Mouse (Mus musculus) neural tube, embryonic 12.5 days (tissue): ENCODE measurements around the gene Zbtb41. TPM values are rescaled to one million over a fixed set of nuclear protein-coding genes. Genes with fewer than 3 reads are reported as not detected.
"Not testable (repeated sequence)": the region's sequence is repeated elsewhere in the genome, so short reads cannot be mapped to it uniquely, and the experiment has no call there.

Source experiments
- ATAC-seq: fragments of 200-750 bp; cut with Nextera tagmentation; 2 replicates; pipeline ENCODE4 v1.8.0; 2017; ENCODE audit warnings: low read depth, mild to moderate bottlenecking, moderate TSS enrichment, moderate library complexity; ENCODE audit not compliant: low FRiP score
- H3K27ac ChIP-seq: fragments of 300-500 bp; sonication (generic); 2 replicates; pipeline ENCODE4 v1.5.1; 2016
- H3K27me3 ChIP-seq: fragments of 300-500 bp; sonication (generic); replicated peaks from 2 replicates; pipeline ENCODE4 v1.6.1; 2016; ENCODE audit warnings: mild to moderate bottlenecking
- H3K36me3 ChIP-seq: fragments of 300-500 bp; sonication (generic); 2 replicates; pipeline ENCODE4 v1.6.1; 2016; ENCODE audit warnings: mild to moderate bottlenecking
- H3K4me1 ChIP-seq: fragments of 300-500 bp; sonication (generic); 2 replicates; pipeline ENCODE4 v1.6.1; 2016
- H3K4me2 ChIP-seq: fragments of 300-500 bp; sonication (generic); replicated peaks from 2 replicates; pipeline ENCODE4 v1.6.1; 2016; ENCODE audit warnings: mild to moderate bottlenecking
- H3K4me3 ChIP-seq: fragments of 300-500 bp; sonication (generic); 2 replicates; pipeline ENCODE4 v1.5.1; 2016
- H3K9ac ChIP-seq: fragments of 300-500 bp; sonication (generic); 2 replicates; pipeline ENCODE4 v1.6.1; 2016; ENCODE audit warnings: mild to moderate bottlenecking
- H3K9me3 ChIP-seq: fragments of 300-500 bp; sonication (generic); 2 replicates; pipeline ENCODE4 v1.6.1; 2016; ENCODE audit warnings: mild to moderate bottlenecking
- WGBS: fragments of 180-500 bp; shearing (Covaris S2); methylation state at CpG from one replicate; pipeline ENCODE4 v1.1.7; 2016; 5-methylcytosine and 5-hydroxymethylcytosine counted together
- polyA plus RNA-seq: library from polyadenylated mRNA; unstranded; fragments of >200 nt; fragmentation: Nextera tagmentation; extraction: Ambion mirVana; gene quantifications from 2 replicates; pipeline ENCODE4 v1.2.1, GENCODE M21; 2016

Zbtb41 gene
- polyA plus RNA-seq, 1 experiment from 2014 or later: 15.0 TPM

GRCm38 (mm10) chr1:139421521-139421874, 590 bp upstream of the Zbtb41 start:
- peak; percentile 30; the same call in 1 of the 2 replicates for ATAC-seq
- H3K4me1 ChIP-seq: peaks cover 27% of the 10 kb centered on the region
- peak overlapping the region; percentile 61 for H3K4me2 ChIP-seq
- H3K9ac ChIP-seq: peak overlapping the region; percentile 92; the same call in 1 of the 2 replicates
- H3K27me3 ChIP-seq: no peaks in the 10 kb centered on the region
- 0 out of 2 replicates have a peak, but pooled peaks cover 3% of the 10 kb centered on the region for H3K36me3 ChIP-seq
- 8% methylated on average over 8 of the region's 8 CpGs for WGBS
- no peaks in the 10 kb centered on the region for H3K9me3 ChIP-seq
- H3K4me3 ChIP-seq: peak overlapping the region; percentile 84
- H3K27ac ChIP-seq: no peak overlapping the region

- Histone ChIP-seq H3K9me3 (no peaks in the 10 kb centered on the region), H3K9ac (peak overlapping the region; percentile 92), H3K4me3 (peak overlapping the region; percentile 84), H3K36me3 (0 out of 2 replicates have a peak, but pooled peaks cover 3% of the 10 kb centered on the region), H3K4me1 (peaks cover 33% of the 10 kb centered on the region), H3K27ac (no peak overlapping the region), H3K4me2 (peak overlapping the region; percentile 61), H3K27me3 (no peaks in the 10 kb centered on the region)
- ATAC-seq: no peak
- WGBS: 31% methylated on average over 10 of the region's 10 CpGs
Observed at GRCm38 (mm10) chr1:139422941-139423340, 853 bp downstream of the Zbtb41 start.

- Histone ChIP-seq H3K27ac (no peak overlapping the region), H3K4me3 (peak overlapping the region; percentile 15; the same call in 1 of the 2 replicates), H3K9ac (no peak overlapping the region), H3K36me3 (peaks cover 4% of the 10 kb centered on the region), H3K27me3 (no peaks in the 10 kb centered on the region), H3K4me2 (peak overlapping the region; percentile 61), H3K4me1 (peaks cover 33% of the 10 kb centered on the region), H3K9me3 (no peaks in the 10 kb centered on the region)
- ATAC-seq: no peak
- WGBS: 68% methylated on average over 10 of the region's 10 CpGs
Observed at GRCm38 (mm10) chr1:139423931-139424330, 1.8 kb downstream of the Zbtb41 start.

- Histone ChIP-seq H3K9ac (0 out of 2 replicates have a peak overlapping the region, but pooled peaks have one; percentile 40), H3K27me3 (no peaks in the 10 kb centered on the region), H3K4me3 (0 out of 2 replicates have a peak overlapping the region, but pooled peaks have one; percentile 20), H3K9me3 (no peaks in the 10 kb centered on the region), H3K4me2 (peak overlapping the region; percentile 59), H3K27ac (no peak overlapping the region), H3K4me1 (peaks cover 33% of the 10 kb centered on the region), H3K36me3 (peaks cover 9% of the 10 kb centered on the region)
- no peak for ATAC-seq
- 42% methylated on average over 3 of the region's 3 CpGs for WGBS
Observed at GRCm38 (mm10) chr1:139425006-139425405, 2.9 kb downstream of the Zbtb41 start.

GRCm38 (mm10) chr1:139438373-139438772, 16.3 kb downstream of the Zbtb41 start:
- Histone ChIP-seq H3K27ac (no peak overlapping the region), H3K36me3 (peaks cover 40% of the 10 kb centered on the region), H3K4me2 (no peak overlapping the region), H3K4me1 (no peaks in the 10 kb centered on the region), H3K4me3 (no peak overlapping the region), H3K27me3 (no peaks in the 10 kb centered on the region), H3K9ac (no peak overlapping the region), H3K9me3 (no peaks in the 10 kb centered on the region)
- 0 out of 2 replicates have a peak, but pooled peaks have one; percentile 63 for ATAC-seq

GRCm38 (mm10) chr1:139443103-139443502, 21.0 kb downstream of the Zbtb41 start:
- H3K9me3 ChIP-seq, H3K27ac ChIP-seq, H3K4me1 ChIP-seq, H3K9ac ChIP-seq, ATAC-seq, H3K4me3 ChIP-seq, H3K27me3 ChIP-seq, H3K4me2 ChIP-seq: not testable (repeated sequence)
- 89% methylated on average over 9 of the region's 9 CpGs for WGBS
- peaks cover 26% of the 10 kb centered on the region for H3K36me3 ChIP-seq

- peak within 1 kb of the TSS; percentile 79 for H3K4me3 ChIP-seq
- under 1% methylated on average over 65 of the region's 65 CpGs for WGBS
- peaks cover 2% of the 10 kb centered on the region; the same call in 1 of the 2 replicates for H3K36me3 ChIP-seq
- H3K9me3 ChIP-seq: no peaks in the 10 kb centered on the region
- H3K4me2 ChIP-seq: peak within 1 kb of the TSS; percentile 95
- H3K27ac ChIP-seq: no peak within 1 kb of the TSS
- H3K4me1 ChIP-seq: peaks cover 11% of the 10 kb centered on the region
- peak; percentile 99 for ATAC-seq
- H3K9ac ChIP-seq: peak within 1 kb of the TSS; percentile 72
- H3K27me3 ChIP-seq: no peaks in the 10 kb centered on the region
Observed at GRCm38 (mm10) chr1:139454340-139455225, 32.5 kb downstream of the Zbtb41 start, which contains the start of gene Aspm. Gene Aspm (plus strand): TSS chr1:139454772.

GRCm38 (mm10) chr1:139455226-139455869, 33.3 kb downstream of the Zbtb41 start:
- Histone ChIP-seq H3K4me3 (peak overlapping the region; percentile 79), H3K27ac (no peak overlapping the region), H3K4me1 (peaks cover 11% of the 10 kb centered on the region), H3K9me3 (no peaks in the 10 kb centered on the region), H3K27me3 (no peaks in the 10 kb centered on the region), H3K36me3 (peaks cover 2% of the 10 kb centered on the region; the same call in 1 of the 2 replicates), H3K4me2 (peak overlapping the region; percentile 95), H3K9ac (peak overlapping the region; percentile 72)
- peak; percentile 54 for ATAC-seq
- WGBS: 4% methylated on average over 17 of the region's 17 CpGs

- Histone ChIP-seq H3K36me3 (peaks cover 24% of the 10 kb centered on the region; the same call in 1 of the 2 replicates), H3K4me3 (no peak overlapping the region)
- WGBS: 85% methylated on average over 5 of the region's 5 CpGs
Observed at GRCm38 (mm10) chr1:139460807-139461206, 38.7 kb downstream of the Zbtb41 start.

GRCm38 (mm10) chr1:139465936-139466335, 43.8 kb downstream of the Zbtb41 start:
- Histone ChIP-seq H3K27ac (no peak overlapping the region), H3K4me2 (no peak overlapping the region), H3K4me1 (no peaks in the 10 kb centered on the region), H3K9me3 (no peaks in the 10 kb centered on the region), H3K9ac (no peak overlapping the region), H3K36me3 (peaks cover 39% of the 10 kb centered on the region), H3K27me3 (no peaks in the 10 kb centered on the region), H3K4me3 (no peak overlapping the region)
- 92% methylated on average over 11 of the region's 11 CpGs for WGBS
- no peak for ATAC-seq

More at GRCm38 (mm10) chr1:139460807-139461206, 38.7 kb downstream of the Zbtb41 start:
- Histone ChIP-seq H3K4me1 (0 out of 2 replicates have a peak, but pooled peaks cover 4% of the 10 kb centered on the region), H3K4me2 (no peak overlapping the region), H3K27ac (no peak overlapping the region), H3K27me3 (no peaks in the 10 kb centered on the region), H3K9ac (no peak overlapping the region), H3K9me3 (no peaks in the 10 kb centered on the region)
- no peak for ATAC-seq

- ATAC-seq: no peak
- H3K4me3 ChIP-seq: no peak overlapping the region
- H3K27me3 ChIP-seq: no peaks in the 10 kb centered on the region
- no peak overlapping the region for H3K27ac ChIP-seq
- no peak overlapping the region for H3K9ac ChIP-seq
- no peaks in the 10 kb centered on the region for H3K9me3 ChIP-seq
- H3K4me1 ChIP-seq: no peaks in the 10 kb centered on the region
- H3K36me3 ChIP-seq: peaks cover 67% of the 10 kb centered on the region
- H3K4me2 ChIP-seq: no peak overlapping the region
- 94% methylated on average over 11 of the region's 11 CpGs for WGBS
Observed at GRCm38 (mm10) chr1:139478898-139479297, 56.8 kb downstream of the Zbtb41 start.

- H3K9me3 ChIP-seq: no peaks in the 10 kb centered on the region
- peaks cover 56% of the 10 kb centered on the region for H3K36me3 ChIP-seq
- H3K4me2 ChIP-seq: no peak overlapping the region
- H3K4me3 ChIP-seq: no peak overlapping the region
- no peaks in the 10 kb centered on the region for H3K27me3 ChIP-seq
- no peak for ATAC-seq
- WGBS: 90% methylated on average over 8 of the region's 8 CpGs
- no peaks in the 10 kb centered on the region for H3K4me1 ChIP-seq
- H3K9ac ChIP-seq: no peak overlapping the region
- no peak overlapping the region for H3K27ac ChIP-seq
Observed at GRCm38 (mm10) chr1:139480246-139480645, 58.2 kb downstream of the Zbtb41 start.
